Mouse (Mus musculus) heart, embryonic 15.5 days (tissue): ENCODE results near the gene Lipi. TPM values are rescaled to one million over a fixed set of nuclear protein-coding genes. Genes with fewer than 3 reads are reported as not detected.

Experiments
- ATAC-seq: fragments of 200-750 bp; cut with Nextera tagmentation; replicated peaks from 2 replicates; pipeline ENCODE4 v1.8.0; 2017; ENCODE audit warnings: low read depth, moderate TSS enrichment; ENCODE audit not compliant: insufficient number of reproducible peaks, insufficient read depth, low FRiP score
- H3K27ac ChIP-seq: fragments of 300-500 bp; sonication (generic); 2 replicates; pipeline ENCODE4 v1.5.1; 2015; ENCODE audit warnings: mild to moderate bottlenecking, inconsistent platforms
- H3K27me3 ChIP-seq: fragments of 300-500 bp; sonication (generic); 2 replicates; pipeline ENCODE4 v1.6.1; 2015; ENCODE audit warnings: inconsistent platforms
- H3K36me3 ChIP-seq: fragments of 300-500 bp; sonication (generic); 2 replicates; pipeline ENCODE4 v1.6.1; 2015; ENCODE audit warnings: mild to moderate bottlenecking, inconsistent platforms
- H3K4me1 ChIP-seq: fragments of 300-500 bp; sonication (generic); replicated peaks from 2 replicates; pipeline ENCODE4 v1.6.1; 2015; ENCODE audit warnings: inconsistent platforms
- H3K4me2 ChIP-seq: fragments of 300-500 bp; sonication (generic); 2 replicates; pipeline ENCODE4 v1.6.1; 2015; ENCODE audit warnings: inconsistent platforms, mild to moderate bottlenecking, moderate library complexity
- H3K4me3 ChIP-seq: fragments of 300-500 bp; sonication (generic); 2 replicates; pipeline ENCODE4 v1.5.1; 2015; ENCODE audit warnings: mild to moderate bottlenecking, inconsistent platforms
- H3K9ac ChIP-seq: fragments of 300-500 bp; sonication (generic); 2 replicates; pipeline ENCODE4 v1.6.1; 2015; ENCODE audit warnings: mild to moderate bottlenecking, inconsistent platforms
- H3K9me3 ChIP-seq: fragments of 300-500 bp; sonication (generic); replicated peaks from 2 replicates; pipeline ENCODE4 v1.6.1; 2016; ENCODE audit warnings: inconsistent platforms
- WGBS: fragments of 180-500 bp; shearing (Covaris S2); methylation state at CpG from one replicate; pipeline ENCODE4 v1.1.7; 2015; ENCODE audit warnings: mixed read lengths; 5-methylcytosine and 5-hydroxymethylcytosine counted together
- polyA plus RNA-seq: library from polyadenylated mRNA; unstranded; fragments of >200 nt; fragmentation: Nextera tagmentation; extraction: Ambion mirVana; gene quantifications from 2 replicates; pipeline ENCODE4 v1.2.1, GENCODE M21; 2015

Gene Lipi
- polyA plus RNA-seq: not detected in 2 replicates

DNA sequence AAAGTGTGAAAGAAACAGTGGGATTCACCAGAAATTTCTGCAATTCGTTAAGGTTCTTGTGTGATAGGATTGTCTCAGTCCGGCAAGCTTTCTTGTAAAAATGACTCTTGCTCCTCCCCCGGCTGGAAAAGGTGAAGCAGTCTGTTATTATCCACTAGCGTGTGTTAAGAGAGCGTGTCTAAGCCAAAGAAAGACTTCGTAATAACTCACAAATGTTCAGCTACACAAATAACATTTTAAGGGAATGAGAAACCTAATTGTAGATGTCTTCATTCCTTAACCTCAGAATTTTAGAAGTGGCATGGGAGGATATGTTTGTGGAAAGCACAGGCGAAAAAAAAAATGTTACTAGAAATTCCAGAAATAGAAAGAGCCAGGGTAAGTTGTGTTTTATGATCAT lies at the start of gene Lipi:
Lipi (minus strand) TSS at position 101 of the 400 bp plus-strand sequence.
- no peak for ATAC-seq
- no peaks in the 10 kb centered on the region for H3K27me3 ChIP-seq
- H3K4me1 ChIP-seq: no peaks in the 10 kb centered on the region
- no peak within 1 kb of the TSS for H3K4me2 ChIP-seq
- no peaks in the 10 kb centered on the region for H3K36me3 ChIP-seq
- H3K27ac ChIP-seq: no peak within 1 kb of the TSS
- WGBS: 71% methylated on average over 7 of the region's 7 CpGs
- H3K4me3 ChIP-seq: no peak within 1 kb of the TSS
- no peak within 1 kb of the TSS for H3K9ac ChIP-seq
- H3K9me3 ChIP-seq: no peaks in the 10 kb centered on the region

DNA sequence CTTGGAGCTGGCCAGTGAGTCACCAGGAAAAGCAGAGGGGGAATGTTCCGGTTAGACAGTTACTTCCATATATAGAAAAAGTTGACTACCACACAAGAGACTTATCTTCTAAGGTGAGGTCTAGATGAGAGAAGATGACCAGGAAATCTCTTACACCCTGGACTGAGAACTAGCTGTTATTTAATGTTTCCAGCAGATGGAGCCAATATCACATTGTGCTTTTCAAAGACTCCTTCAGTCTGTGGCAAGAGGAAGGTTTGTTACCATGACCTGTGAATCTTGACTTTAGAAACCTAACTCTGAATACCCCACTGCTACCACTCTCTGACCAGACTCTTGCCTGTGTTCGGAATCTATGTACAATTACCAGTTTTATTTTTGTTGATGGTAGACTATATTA lies 42.0 kb upstream of the Lipi start:
- WGBS: 68% methylated on average over 2 of the region's 2 CpGs

DNA sequence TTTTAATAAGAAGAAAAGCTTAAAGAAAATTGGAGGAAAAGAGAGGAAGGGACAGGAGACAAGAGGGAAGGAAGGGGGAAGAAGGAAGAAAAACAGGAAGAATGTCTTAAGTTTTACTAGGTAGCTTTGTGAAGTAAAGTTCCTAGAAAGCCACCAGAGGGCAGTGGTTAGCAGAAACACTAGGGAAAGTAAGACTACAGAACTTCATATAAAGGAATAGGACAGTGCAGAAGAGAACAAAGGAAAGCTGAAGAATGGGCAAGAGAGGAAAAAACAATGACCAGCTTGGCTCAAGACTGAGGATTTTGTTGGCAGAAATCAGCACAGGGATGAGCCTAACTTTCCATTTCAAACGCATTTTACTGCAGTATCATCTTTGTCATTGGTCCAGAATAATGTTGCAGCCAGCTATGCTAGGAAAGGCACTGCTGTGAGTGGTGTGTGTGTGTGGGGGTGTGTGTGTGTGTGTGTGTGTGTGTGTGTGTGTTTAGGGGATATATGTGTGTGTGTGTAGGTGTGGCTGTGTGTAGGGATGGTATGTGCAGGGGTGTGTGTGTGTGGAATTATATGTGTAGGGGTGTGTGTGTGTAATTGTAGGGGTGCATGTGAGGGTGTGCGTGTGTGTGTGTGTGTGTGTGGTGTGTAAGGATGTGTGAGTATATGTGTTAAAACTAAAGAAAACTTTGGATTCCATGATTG lies 31.9 kb upstream of the Lipi start:
- no peak overlapping the region for H3K4me2 ChIP-seq
- no peak overlapping the region for H3K27ac ChIP-seq
- no peak for ATAC-seq
- WGBS: 71% methylated on average over 2 of the region's 2 CpGs
- no peak overlapping the region for H3K4me3 ChIP-seq
- no peaks in the 10 kb centered on the region for H3K9me3 ChIP-seq
- H3K36me3 ChIP-seq: no peaks in the 10 kb centered on the region
- no peaks in the 10 kb centered on the region for H3K4me1 ChIP-seq
- no peaks in the 10 kb centered on the region for H3K27me3 ChIP-seq
- H3K9ac ChIP-seq: no peak overlapping the region

More for the DNA sequence above, 42.0 kb upstream of the Lipi start:
- no peak overlapping the region for H3K4me3 ChIP-seq
- H3K4me1 ChIP-seq: no peaks in the 10 kb centered on the region
- H3K27me3 ChIP-seq: no peaks in the 10 kb centered on the region
- H3K9ac ChIP-seq: no peak overlapping the region
- no peak overlapping the region for H3K27ac ChIP-seq
- no peaks in the 10 kb centered on the region for H3K9me3 ChIP-seq
- H3K4me2 ChIP-seq: no peak overlapping the region
- H3K36me3 ChIP-seq: no peaks in the 10 kb centered on the region
- no peak for ATAC-seq

DNA sequence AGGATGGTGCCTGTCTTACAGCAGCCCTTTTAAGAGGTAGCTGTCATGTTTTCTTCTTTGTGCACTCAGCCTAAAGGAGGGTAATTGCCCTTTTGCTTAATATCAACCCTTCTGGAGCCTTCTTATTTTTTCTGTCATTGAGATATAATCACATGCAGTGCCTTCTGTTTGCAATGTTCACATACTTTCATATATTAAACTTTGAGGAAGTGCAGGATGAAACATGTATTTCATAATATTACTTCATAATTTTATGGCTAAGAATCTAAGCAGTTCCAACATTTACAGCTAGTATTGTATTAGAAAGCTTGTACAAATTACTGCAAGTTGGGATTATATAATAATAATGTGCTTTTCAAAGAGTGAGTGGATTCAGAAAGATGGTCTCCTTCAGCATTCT lies 26.7 kb upstream of the Lipi start:
- no peaks in the 10 kb centered on the region for H3K9me3 ChIP-seq
- no peaks in the 10 kb centered on the region for H3K4me1 ChIP-seq
- H3K4me3 ChIP-seq: no peak overlapping the region
- no peak overlapping the region for H3K4me2 ChIP-seq
- H3K27me3 ChIP-seq: no peaks in the 10 kb centered on the region
- ATAC-seq: no peak
- H3K9ac ChIP-seq: no peak overlapping the region
- H3K36me3 ChIP-seq: no peaks in the 10 kb centered on the region
- no peak overlapping the region for H3K27ac ChIP-seq

DNA sequence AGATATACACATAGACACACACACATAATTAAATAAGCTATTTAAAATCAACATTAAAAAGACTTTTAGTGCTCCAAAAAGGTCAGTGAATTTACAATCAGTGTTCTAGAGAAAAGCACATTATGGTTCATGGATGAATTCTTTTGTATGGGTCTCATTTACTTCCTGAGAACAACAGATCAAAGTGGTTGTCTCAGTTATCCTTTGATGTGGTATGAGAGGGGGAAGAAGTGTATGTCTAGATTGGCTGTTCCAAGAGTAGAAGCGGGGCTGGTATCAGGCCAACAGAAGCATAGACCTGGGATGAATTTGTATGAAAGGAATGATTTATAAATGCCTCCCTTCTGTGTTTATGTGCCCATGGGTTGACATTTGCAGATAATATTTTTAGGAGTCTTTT lies 20.6 kb upstream of the Lipi start:
- no peak overlapping the region for H3K4me3 ChIP-seq
- no peaks in the 10 kb centered on the region for H3K36me3 ChIP-seq
- ATAC-seq: no peak
- 75% methylated on average over 1 of the region's 1 CpGs for WGBS
- H3K4me1 ChIP-seq: no peaks in the 10 kb centered on the region
- no peak overlapping the region for H3K27ac ChIP-seq
- no peaks in the 10 kb centered on the region for H3K27me3 ChIP-seq
- H3K9ac ChIP-seq: no peak overlapping the region
- H3K9me3 ChIP-seq: no peaks in the 10 kb centered on the region
- no peak overlapping the region for H3K4me2 ChIP-seq

DNA sequence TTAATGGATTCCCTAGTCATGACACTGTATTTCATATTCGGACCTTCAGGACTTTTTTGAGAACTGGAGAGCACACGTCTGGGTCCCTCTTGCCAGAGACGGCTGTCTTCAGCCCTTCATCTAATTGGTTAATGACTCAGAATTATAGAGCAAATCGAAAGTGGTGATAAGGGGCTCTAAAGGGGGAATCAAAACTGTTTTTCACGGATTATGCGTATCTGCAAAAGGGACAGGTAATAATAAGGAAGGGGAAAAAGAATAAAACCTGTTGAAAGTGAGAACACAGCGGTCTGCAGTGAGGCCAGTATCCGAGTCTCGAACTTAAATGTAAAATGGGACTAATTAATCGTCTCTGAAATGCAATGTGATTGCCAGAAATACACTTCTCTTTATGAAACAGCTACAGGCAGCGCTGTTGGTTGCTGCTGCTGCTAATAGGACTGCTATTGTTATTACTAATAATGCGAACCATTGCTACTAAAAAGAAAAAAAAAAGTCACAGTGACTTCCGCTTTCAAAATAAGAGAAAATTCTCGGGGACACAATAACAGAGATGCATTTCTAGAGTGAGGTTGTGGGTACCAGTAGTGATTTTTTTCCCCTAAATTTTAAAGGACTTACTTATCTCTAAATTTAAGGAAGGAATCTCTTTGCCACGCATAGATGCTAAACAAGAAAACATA lies 7.8 kb upstream of the Lipi start:
- Histone ChIP-seq H3K9me3 (no peaks in the 10 kb centered on the region), H3K9ac (0 out of 2 replicates have a peak overlapping the region, but pooled peaks have one; percentile 47), H3K27me3 (no peaks in the 10 kb centered on the region), H3K4me1 (no peaks in the 10 kb centered on the region; the same call in 1 of the 2 replicates), H3K4me3 (peak overlapping the region; percentile 88), H3K36me3 (no peaks in the 10 kb centered on the region), H3K4me2 (peak overlapping the region; percentile 91), H3K27ac (no peak overlapping the region)
- ATAC-seq: no peak
- 14% methylated on average over 15 of the region's 15 CpGs for WGBS

DNA sequence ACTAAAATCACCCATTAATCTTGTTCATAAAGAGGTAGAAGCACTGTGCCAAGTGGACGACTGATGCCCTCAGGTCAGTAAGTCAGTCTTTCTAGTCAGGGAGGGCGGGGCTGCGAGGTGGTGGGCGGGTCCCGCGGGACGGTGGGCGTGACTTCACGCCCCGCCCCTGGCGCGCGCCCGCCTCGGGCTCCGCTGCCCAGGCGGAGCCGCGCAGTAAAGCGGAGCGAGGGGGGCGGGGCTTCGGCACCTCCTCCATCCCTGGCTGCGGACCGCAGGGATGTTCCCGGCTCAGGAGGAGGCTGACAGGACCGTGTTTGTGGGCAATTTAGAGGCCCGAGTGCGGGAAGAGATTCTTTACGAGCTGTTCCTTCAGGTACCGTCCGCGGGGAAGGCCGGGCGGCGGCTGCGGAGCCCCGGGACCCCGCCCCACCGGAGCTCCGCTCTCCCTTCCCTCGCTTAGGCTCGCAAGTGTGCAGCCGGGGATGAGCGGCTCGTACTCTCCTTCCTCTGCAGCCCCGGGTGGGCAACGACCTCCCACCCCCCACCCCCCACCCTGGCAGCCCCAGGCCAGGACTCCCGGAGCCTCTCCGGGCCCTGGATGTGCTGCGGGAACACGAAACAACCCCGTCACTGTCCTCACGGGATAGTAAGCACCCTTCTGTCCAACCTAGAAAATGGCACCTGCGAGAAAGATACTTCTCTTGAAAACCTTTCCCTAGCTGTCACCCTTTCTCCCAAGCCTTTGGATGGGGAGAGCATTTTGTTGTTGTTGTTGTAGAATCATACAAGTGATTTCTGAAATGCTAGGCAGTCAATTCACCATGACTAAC lies 7.0 kb upstream of the Lipi start, which contains the start of gene Rbm11:
Rbm11 (plus strand) TSS at position 174 of the 830 bp plus-strand sequence.
- Histone ChIP-seq H3K9me3 (no peaks in the 10 kb centered on the region), H3K4me1 (no peaks in the 10 kb centered on the region; the same call in 1 of the 2 replicates), H3K36me3 (no peaks in the 10 kb centered on the region), H3K27me3 (no peaks in the 10 kb centered on the region), H3K4me3 (peak within 1 kb of the TSS; percentile 88), H3K27ac (no peak within 1 kb of the TSS), H3K4me2 (peak within 1 kb of the TSS; percentile 91), H3K9ac (peak within 1 kb of the TSS; percentile 47)
- ATAC-seq: peak; percentile 97
- WGBS: under 1% methylated on average over 53 of the region's 55 CpGs

DNA sequence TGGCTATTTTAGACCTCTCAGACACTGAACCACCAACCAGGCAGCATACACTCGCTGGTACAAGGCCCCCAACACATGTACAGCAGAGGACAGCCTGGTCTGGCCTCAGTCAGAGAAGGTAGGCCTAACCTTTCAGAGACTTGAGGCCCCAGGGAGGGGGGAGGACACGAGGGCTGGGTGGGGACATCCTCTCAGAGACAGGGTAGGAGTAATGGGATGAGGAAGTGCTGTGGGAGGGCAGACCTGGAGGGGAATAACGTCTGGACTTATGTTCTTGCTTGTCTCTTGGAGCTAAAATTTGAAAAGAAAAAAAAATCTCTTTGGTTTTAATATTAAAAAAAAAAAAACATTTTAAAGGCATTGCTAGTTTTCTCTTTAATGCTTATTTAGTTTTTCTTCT lies 605 bp upstream of the Lipi start:
- H3K4me1 ChIP-seq: no peaks in the 10 kb centered on the region
- ATAC-seq: no peak
- no peak overlapping the region for H3K4me3 ChIP-seq
- H3K36me3 ChIP-seq: no peaks in the 10 kb centered on the region
- no peaks in the 10 kb centered on the region for H3K9me3 ChIP-seq
- WGBS: 19% methylated on average over 3 of the region's 3 CpGs
- no peaks in the 10 kb centered on the region for H3K27me3 ChIP-seq
- no peak overlapping the region for H3K27ac ChIP-seq
- H3K9ac ChIP-seq: no peak overlapping the region
- no peak overlapping the region for H3K4me2 ChIP-seq

DNA sequence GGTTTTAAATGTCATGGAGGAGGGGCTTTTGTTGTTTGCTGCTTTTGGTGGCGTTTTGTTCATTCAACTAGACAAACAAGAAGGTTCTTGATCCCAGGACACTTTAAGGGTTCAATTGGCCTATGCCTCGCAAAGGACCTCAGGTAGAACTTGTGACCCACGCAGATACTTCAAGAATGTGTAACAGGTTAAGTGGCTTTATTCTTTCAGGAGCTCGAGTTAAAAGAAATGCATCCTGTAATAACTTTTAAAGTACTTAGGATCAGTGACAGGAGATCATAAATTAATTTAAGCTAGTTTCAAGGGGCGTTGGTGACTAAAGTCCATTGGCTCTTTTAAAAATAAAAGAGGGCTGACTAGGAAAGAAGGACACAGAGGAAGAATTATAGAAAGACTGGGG lies 3.6 kb downstream of the Lipi start:
- Histone ChIP-seq H3K27ac (no peak overlapping the region), H3K27me3 (no peaks in the 10 kb centered on the region), H3K4me1 (no peaks in the 10 kb centered on the region), H3K9me3 (no peaks in the 10 kb centered on the region), H3K4me2 (no peak overlapping the region), H3K36me3 (no peaks in the 10 kb centered on the region), H3K4me3 (no peak overlapping the region), H3K9ac (no peak overlapping the region)
- 72% methylated on average over 5 of the region's 5 CpGs for WGBS
- no peak for ATAC-seq

DNA sequence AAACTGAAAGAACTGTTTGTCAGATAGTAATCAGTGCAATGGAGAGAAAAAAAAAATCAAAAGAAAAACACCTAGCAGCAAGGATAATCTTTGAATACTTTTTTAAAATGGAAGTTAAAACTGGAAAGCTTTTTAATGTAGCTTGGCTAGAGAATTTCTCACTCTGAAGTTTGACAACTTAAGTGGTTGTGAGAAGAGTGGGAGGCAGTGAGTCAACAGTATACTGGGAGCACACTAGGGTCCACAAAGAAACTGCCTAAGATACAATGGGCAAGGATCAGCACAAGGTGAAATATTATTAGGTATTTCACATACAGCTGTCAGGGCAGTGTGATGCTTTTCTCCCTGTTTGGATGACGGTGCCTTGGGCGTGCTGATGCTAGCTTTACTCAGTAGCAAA lies 23.0 kb downstream of the Lipi start:
- ATAC-seq: no peak
- H3K27ac ChIP-seq: no peak overlapping the region
- H3K9me3 ChIP-seq: no peaks in the 10 kb centered on the region
- no peaks in the 10 kb centered on the region for H3K36me3 ChIP-seq
- no peaks in the 10 kb centered on the region for H3K27me3 ChIP-seq
- no peak overlapping the region for H3K4me2 ChIP-seq
- no peak overlapping the region for H3K4me3 ChIP-seq
- H3K9ac ChIP-seq: no peak overlapping the region
- no peaks in the 10 kb centered on the region for H3K4me1 ChIP-seq
- WGBS: 91% methylated on average over 2 of the region's 2 CpGs

DNA sequence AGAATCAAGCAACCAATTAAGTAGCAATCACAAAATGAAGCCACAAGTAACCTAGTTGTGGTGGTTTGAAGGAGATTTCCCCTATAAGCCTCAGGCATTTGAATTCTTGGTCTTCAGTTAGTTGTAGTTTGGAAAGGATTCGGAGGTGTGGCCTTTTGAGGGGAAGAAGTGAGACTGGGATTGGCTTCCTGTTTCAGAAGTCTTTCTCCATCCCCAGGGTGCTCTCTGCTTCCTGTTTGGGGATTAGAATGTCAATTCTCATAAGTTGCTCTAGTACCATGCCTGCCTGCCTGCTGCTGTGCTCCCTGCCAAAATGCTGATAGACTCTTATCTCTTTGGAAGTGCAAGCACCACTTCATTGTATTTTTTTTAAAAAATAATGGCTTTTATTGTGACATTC lies 40.6 kb downstream of the Lipi start:
- H3K4me2 ChIP-seq: no peak overlapping the region
- no peak for ATAC-seq
- no peak overlapping the region for H3K27ac ChIP-seq
- no peaks in the 10 kb centered on the region for H3K27me3 ChIP-seq
- no peak overlapping the region for H3K4me3 ChIP-seq
- no peaks in the 10 kb centered on the region for H3K4me1 ChIP-seq
- H3K9ac ChIP-seq: no peak overlapping the region
- H3K9me3 ChIP-seq: no peaks in the 10 kb centered on the region
- WGBS: 58% methylated on average over 1 of the region's 1 CpGs
- no peaks in the 10 kb centered on the region for H3K36me3 ChIP-seq
